Mouse (Mus musculus) cerebellum, adult 2 months (tissue): ENCODE results near the gene Ednrb. TPM values are rescaled to one million over a fixed set of nuclear protein-coding genes. Genes with fewer than 3 reads are reported as not detected.

Experiments used
- DNase-seq, 2 experiments: peaks; one replicate each; pipeline ENCODE4 v3.0.0; 2021
- H3K27ac ChIP-seq: fragments of 200-500 bp; 2 replicates; pipeline ENCODE4 v1.5.1; 2012; ENCODE audit warnings: low read length, control low read depth, inconsistent platforms; ENCODE audit not compliant: insufficient read depth
- H3K27me3 ChIP-seq: fragments of 200-500 bp; 2 replicates; pipeline ENCODE4 v1.6.1; 2012; ENCODE audit warnings: inconsistent platforms, mild to moderate bottlenecking, low read length, moderate library complexity; ENCODE audit not compliant: control insufficient read depth, insufficient read depth
- H3K4me1 ChIP-seq: fragments of 200-500 bp; 2 replicates; pipeline ENCODE4 v1.6.1; 2011; ENCODE audit warnings: low read length; ENCODE audit not compliant: control insufficient read depth, insufficient read depth
- H3K4me3 ChIP-seq: fragments of 200-500 bp; replicated peaks from 2 replicates; pipeline ENCODE3; 2011; ENCODE audit warnings: mild to moderate bottlenecking, low read depth, low read length, control low read depth; ENCODE audit not compliant: insufficient read depth
- CTCF ChIP-seq: fragments of 200-500 bp; IDR thresholded peaks from 2 replicates; pipeline ENCODE4 v1.5.1; 2011; ENCODE audit warnings: low read depth, mild to moderate bottlenecking, control low read depth, low read length, moderate library complexity, borderline replicate concordance; ENCODE audit not compliant: insufficient read depth
- POLR2A ChIP-seq: fragments of 200-500 bp; IDR thresholded peaks from 2 replicates; pipeline ENCODE4 v1.6.1; 2011; ENCODE audit warnings: low read length, control low read depth, borderline replicate concordance; ENCODE audit not compliant: insufficient read depth
- WGBS: fragments of 180-500 bp; shearing (Covaris S2); methylation state at CpG from one replicate; pipeline ENCODE4 v1.1.7; 2018; 5-methylcytosine and 5-hydroxymethylcytosine counted together
- polyA plus RNA-seq: library from polyadenylated mRNA; depleted of rRNA; stranded (reverse); fragments of >200 nt; gene quantifications from 2 replicates; pipeline ENCODE4 v1.2.3, GENCODE M21; 2012; rRNA removed

The Ednrb gene
- polyA plus RNA-seq, 1 experiment: 53.5 TPM

DNA sequence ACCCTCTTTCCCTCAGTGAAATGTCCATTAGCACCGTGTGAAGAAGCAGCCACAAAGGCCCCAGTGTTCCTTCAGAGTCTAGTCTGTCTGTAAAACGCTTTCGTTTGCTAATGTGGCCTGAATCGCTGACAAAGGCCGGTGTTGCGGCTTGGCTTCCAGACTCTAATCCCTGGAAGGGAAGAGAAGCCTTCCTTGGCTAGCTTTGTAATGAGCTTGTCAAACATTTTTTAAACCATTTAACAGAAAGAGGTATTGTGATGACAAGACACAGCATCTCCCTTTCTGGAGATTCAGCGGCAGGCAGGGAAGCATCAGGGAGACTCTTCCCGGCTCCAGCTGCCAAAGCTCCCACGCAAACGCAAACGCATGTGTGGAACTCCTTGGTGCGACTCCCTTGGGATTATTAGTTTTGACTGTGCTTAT, 66.2 kb downstream of the Ednrb start:
- Histone ChIP-seq H3K27ac (no peak overlapping the region), H3K27me3 (no peaks in the 10 kb centered on the region; the same call in 1 of the 2 replicates), H3K4me1 (no peaks in the 10 kb centered on the region; the same call in 1 of the 2 replicates), H3K4me3 (peak overlapping the region; percentile 46)
- no peak for TF ChIP-seq POLR2A
- no peak for TF ChIP-seq CTCF
- DNase-seq: peak; percentile 11 to 35
- WGBS: 8% methylated on average over 12 of the region's 12 CpGs

DNA sequence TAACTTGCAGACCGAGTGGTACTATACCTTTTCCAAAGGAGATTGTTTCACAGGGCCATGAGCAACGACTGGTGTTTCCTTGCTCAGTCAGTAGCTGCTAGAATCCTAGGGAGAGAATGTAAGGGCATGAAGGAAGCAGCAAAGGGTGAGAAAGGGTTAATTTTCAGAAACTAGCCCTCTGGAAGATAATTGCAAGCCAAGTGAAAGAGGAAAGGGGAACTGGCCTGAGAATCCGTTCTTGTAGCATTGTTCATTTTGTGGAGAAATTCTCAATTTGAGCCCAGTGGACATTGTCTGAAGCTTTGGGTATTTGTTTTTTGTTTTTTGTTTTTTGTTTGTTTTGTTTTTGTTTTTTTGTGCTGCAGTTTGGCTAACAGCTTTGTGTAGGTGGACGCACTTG, 66.8 kb downstream of the Ednrb start:
- Histone ChIP-seq H3K4me3 (no peak overlapping the region), H3K27ac (no peak overlapping the region), H3K27me3 (no peaks in the 10 kb centered on the region; the same call in 1 of the 2 replicates), H3K4me1 (no peaks in the 10 kb centered on the region; the same call in 1 of the 2 replicates)
- 64% methylated on average over 4 of the region's 4 CpGs for WGBS
- no peak for TF ChIP-seq POLR2A
- no peak for TF ChIP-seq CTCF
- no peak for DNase-seq

DNA sequence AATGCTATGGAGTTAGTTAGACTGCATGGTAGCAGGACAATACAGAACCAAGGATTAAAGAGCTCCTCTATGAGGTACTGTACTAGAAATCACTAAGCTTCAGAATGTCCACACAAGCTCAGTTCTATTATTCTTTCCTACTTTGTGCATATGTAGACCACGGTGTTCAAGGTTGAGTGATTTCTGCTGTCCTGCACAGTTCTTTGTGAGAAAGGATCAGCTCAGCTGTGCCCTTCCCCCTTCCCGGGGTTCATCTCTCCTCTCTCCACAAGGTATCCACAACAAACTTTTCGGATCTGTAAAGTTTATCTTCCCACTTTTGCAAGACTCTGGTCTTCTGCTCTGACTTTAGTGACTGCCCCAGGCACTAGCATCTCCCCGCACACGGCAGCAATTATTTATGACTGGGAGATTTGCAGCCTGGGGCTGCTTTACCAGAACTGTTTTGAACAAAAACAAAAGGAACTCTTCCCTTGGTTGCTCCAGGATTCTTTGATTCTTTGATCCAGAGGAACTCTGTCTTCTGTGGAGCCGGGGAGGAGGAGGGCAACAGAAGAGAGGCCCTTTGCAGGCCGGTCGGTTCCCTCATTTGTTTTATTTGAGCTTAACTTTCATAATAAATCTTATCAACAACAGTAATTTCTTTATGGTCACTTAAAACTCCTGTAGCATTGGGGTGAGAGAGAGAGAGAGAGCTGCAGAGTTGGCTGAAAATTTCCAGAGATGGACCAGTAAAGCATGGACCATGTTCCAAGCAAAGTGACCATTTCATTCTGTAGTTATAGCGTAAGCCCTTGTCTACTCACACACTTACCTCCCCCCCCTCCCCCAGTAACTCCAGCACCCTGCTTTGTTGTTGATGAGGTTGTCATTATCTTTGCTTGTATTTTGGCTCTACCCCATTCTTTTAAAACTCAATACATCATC, 74.6 kb downstream of the Ednrb start:
- no peak overlapping the region for H3K27ac ChIP-seq
- WGBS: 30% methylated on average over 9 of the region's 9 CpGs
- no peaks in the 10 kb centered on the region for H3K27me3 ChIP-seq
- no peak for TF ChIP-seq CTCF
- TF ChIP-seq POLR2A: no peak
- DNase-seq: no peak
- no peaks in the 10 kb centered on the region for H3K4me1 ChIP-seq
- no peak overlapping the region for H3K4me3 ChIP-seq

DNA sequence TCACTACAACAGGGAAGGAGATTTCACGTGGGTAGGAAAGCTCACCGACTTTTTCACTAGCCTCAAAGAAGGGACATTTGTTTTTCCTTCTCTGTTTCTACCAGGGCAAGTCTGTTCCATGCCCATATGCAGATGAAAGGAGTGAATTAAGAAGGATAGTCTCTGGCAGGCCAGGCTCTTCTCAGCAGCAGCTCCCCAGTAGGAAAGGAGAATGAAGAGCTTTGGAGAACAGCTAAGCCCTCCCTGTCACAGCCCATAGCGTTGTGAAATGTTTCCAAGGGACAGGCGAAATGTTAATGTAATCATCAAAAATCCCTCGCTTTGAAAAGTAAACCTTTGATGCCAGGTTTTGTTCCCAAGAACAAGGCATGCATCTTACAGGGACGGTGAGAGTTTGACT, 76.7 kb downstream of the Ednrb start:
- H3K27me3 ChIP-seq: no peaks in the 10 kb centered on the region
- H3K4me1 ChIP-seq: no peaks in the 10 kb centered on the region
- no peak overlapping the region; the same call in 1 of the 2 replicates for H3K27ac ChIP-seq
- no peak for DNase-seq
- no peak for TF ChIP-seq CTCF
- TF ChIP-seq POLR2A: no peak
- no peak overlapping the region for H3K4me3 ChIP-seq
- 42% methylated on average over 6 of the region's 6 CpGs for WGBS

Other genes with a start within 250 kb of the Ednrb start
- 85.2 and 92.3 TPM in 2 replicates for gene Slain1, start 194.2 kb downstream of the Ednrb start, polyA plus RNA-seq